Mouse (Mus musculus) mesoderm, embryonic 11.5 days (tissue): ENCODE measurements around the gene Smim6.

Experiments
- DNase-seq: peaks from one replicate; pipeline ENCODE4 v3.0.0-alpha.2; 2012; ENCODE audit warnings: low read depth, low spot score

The Smim6 gene

DNA sequence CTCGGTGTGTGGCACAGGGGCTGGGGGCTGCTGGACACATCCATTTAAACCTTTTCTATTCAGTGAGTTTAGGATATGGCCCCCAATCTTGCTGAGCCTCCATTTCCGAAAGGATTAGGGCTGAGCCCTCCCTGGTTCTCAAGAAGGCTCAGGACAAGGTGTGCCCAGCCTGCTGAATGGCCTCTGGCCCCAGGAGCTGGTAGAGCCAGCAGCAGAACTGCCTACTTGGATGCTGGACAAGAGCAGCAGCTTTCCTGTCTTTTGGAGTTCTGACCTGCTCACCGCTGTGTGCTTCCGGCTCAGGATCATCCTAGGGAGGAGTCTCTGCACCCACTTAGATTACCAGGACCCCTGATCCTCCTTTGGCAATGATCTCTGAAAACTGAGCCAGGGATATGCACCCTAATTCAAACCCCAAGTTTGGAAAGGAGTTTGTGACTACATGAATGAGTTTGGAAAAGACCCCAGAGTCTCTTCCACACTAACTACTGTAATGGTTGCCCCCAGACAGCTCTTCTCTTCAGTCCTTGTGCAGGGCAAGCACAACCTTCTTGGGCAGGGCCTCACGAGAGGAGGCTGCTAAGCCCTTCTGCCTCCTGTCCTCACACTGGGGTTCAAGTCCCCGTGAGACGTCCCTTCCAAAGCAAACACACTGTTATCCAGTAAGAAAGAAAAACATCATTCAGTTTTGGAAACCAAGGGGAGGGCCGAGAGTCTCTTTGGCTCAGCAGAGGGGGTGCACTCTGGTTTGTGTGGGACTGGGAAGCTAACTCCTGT is 11.1 kb upstream of the Smim6 start:
- no peak for DNase-seq

DNA sequence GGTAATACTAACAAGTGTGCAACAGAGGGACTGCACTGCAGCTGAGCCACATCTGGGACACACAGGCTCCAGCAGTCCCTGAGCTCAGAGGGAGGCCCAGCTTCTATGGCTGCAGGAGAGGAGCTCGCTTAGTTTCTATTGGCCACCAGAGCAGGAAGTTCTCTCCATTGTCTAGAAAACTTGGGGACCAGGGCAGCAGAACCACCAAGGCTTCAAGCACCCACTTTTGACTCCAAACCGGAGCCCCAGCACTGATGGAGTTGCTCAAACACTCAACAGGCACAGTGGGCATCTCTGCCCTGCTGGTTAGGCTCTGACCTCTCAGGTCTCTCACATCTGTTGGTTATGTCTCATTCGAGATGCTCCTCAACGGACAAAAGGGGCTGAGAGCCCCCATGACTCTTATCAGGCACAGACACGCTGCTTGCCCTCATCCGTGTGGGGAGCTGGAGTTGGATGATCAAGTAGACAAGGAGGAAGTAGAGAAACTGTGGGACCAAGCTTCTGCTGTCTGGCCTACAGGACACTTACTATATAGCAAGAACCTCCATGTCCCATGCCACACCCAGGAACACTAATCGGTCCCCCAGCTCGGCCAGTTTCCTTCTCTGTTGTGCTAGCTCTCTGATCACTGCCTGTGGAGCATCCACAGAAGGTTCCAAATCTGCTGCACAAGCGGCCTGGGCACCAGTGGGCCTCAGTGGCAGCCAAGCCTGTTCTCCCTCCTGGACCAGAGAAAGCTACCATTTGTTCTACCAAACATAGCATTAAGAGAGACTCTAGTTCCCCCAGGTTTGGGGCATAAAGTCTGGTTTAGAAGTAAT is 10.3 kb upstream of the Smim6 start:
- no peak for DNase-seq

DNA sequence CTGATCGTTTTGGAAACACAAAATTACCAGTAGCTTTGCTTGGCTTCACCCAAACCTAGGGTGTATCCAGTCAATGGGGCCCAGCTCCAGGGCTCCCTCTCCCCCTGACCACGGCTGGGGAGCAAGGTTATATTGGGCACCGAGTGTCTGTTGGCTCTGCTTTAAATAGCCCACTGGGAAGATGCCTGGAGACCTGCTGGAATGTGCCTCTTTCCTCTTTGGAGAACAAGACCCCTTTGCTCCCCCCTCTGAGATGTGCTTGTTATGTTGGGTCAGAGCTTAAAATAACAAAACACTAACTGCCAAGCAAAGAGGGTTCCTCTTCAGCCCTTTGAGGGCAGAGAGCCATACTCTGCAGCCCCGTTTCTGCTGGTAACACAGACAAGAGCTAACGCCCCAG is 9.6 kb upstream of the Smim6 start:
- DNase-seq: no peak

DNA sequence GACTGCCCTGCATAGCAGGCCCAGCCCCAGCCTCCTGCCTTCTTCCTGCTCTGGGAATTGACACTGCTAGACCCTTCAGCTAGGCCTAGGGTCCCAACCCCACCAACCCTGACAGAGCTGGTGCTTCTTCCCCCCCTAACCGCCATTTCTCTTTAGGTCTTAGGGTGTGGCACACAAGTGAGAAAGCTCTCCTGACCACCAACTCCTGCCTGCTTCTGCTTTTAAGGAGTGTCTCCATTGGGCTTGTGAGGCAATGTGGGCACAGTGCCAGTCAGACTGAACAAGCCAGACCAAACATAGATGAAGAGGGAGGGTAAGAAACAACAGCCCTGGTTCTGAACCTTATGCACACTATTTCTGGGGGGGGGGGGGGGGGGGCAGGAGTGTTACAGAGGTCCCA is 9.0 kb upstream of the Smim6 start:
- no peak for DNase-seq

DNA sequence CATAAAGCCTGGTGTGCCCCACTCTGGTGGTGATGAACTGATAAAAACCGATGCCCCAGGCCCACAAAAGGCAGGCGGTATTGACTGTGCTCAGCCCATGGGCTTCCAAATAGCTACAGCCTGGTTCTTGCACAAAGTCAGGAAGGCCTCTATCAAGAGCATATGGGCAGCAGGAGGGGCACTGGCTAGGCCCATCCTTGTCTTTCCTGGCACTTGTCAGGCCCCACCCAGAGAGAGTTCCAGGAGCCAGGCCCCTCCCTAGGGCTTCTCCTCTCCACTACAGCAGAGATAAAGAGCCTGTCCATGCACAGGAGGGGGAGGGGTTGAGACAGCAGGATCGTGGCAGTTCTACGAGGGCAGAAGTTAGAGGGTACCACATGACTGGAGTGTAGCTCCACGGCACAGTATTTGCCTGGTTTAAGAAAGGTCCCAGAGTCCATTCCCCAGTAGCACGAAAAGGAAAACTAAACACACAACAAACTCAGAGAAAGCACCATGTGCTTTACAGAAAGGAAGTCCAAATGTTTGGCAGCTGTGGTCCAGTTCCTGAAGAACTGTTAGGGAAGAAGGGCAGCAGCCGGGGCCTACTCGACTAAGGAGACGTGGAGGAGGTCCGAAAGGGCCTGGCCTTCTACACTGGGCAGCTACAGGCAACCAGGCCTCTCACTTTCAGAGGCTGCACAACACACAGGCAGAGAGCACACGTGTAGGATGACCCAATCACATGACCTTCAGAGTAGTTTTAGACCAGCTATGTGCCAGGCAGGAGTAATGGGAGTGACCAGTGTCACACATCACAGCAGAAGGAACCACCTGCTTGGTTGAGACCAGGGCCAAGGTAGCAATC is 8.2 kb upstream of the Smim6 start:
- no peak for DNase-seq

DNA sequence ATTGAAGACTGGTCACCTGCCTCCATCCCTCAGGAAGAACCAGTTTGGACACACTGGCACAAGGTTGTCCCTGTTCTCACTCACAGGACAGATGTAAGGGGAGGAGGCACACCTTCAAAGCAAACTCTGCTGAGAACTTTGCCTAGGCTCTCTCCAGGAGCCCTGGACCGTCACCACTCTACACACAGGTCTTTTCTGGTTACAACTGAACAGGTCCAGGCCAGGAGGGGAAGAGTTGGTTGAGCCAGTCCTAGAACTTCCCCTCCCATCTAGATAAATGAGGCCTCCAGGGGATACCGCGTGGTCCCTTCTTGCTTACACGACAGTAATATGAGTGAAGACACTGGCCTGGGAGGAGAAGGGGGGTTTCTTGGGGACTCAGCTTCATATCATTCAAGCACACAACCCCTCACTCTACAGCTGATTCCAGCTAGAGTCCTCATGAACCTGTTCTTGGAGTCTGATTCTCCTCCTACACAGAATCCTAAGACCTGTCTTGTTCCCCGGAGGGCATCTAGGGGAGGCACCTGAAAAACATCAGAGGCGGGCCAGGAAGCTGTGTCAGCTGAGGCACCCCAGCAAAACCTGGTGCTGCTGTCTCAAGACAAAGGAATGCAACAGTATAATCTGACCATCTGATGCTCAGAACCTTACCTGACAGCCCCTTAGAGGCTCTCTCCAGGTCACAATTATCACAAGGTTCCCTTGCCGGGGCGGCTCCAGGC is 7.4 kb upstream of the Smim6 start:
- no peak for DNase-seq

DNA sequence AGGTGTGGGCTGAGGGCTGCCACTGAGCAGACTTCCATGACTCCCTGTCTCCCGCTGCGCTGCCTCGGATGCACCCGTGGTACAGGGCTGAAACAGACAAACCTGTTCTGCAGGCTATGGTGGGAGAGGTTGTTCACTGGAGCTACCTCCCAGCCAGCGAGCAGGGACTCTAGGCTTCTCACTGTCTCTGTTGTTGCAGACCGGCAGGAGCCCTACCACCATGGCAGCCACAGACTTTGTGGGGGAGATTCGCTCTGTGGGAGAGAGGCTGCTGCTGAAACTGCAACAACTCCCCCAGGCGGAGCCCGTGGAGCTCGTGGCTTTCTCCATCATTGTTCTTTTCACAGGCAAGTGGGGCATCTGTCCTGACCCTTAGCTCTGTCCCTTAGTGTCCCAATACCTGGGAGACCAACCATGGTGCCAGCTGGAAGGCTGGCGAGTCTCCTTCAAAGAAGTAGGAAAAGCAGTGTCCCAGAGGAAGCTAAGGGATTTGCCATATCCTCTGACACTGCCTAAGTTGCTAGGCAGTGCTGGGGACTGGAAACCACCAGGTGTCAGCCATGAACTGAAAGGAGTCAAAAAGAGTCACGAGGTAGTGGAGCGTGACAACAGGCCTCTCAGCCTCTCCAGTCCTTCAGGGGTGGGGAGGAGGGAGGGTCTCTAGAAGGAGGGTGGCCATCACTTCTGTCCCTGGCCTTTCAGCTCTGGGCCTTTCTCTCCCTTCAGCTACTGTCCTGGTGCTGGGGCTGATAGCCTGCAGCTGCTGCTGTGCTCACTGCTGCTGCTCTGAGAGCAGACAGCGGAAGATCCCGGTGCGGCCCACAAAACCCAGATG is 6.6 kb upstream of the Smim6 start:
- DNase-seq: no peak

DNA sequence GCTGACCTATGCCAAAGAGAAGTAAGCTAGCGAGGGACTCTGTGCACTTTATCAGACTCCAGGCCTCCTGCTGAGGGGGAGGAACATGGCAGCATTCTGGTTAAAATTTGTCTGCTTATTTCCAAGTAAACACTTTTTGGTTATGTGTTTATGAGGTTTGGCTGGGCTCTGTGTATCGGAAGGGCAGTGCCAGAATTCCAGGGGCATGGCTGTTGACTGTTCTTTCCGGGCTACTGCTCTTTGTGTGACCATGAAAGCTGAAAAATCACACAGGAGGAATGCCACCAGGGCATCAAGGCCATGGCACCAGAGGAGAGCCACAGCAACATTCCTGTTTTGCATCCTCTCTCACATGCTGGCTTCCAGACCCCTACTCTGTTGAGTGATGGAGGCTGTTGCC is 5.7 kb upstream of the Smim6 start:
- DNase-seq: no peak

DNA sequence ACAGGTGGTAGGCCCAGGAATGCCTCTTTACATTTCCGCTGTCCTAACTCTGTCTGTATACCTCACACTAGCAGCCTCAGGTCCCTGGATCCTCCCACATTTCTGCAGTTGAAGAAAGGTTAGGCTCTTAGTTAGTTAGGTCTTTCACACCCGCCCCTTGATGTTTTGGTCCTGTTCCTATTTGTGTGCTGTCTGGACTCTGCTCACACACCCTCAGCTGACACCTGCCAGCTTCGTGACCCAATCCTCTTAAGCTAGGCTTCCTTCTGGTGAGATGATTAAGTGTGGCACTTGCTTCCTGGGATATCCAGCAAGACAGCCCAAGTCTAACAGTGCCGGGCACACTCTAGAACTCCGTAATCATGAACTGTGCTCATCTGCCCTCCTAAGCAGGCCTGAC is 5.3 kb upstream of the Smim6 start:
- no peak for DNase-seq

DNA sequence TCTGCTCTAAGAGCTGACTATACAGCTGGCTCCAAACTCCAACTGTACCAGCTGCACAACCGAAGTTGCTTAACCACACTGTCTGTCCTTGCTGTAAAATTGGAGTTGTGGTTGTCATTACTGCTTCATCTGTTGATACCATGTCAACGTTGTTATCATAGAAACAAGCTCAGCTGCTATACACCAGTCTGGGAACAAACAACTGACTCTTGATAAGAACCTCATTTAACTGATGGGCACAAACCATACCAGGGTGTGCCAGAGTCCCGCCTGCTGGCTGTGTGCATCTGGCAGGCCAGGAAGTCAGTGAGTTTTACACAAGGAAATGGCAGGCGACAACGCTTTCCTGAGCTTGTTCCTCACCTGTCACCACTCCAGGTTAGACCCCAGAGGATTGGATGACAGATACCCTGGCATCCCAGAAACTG is 669 bp upstream of the Smim6 start:
- DNase-seq: no peak

DNA sequence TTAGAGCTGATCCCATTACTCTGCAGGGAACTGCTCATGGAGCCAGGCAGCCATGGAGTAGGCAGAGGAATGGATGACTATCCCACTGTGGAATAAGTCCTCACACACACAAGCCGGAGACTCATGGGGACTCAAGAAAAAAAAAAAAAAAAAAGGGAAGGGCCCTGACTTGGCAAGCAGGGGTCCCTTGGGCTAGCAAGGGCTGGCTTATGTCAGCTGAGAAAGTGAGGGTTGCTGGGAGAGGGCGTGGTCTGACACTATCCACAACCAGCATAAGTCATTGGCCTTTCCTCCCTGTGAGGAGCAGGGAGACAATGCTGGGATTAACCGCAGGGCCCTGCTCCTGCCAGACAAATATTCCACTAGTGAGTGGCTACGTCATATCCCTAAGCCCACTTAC is 4.8 kb downstream of the Smim6 start:
- no peak for DNase-seq

DNA sequence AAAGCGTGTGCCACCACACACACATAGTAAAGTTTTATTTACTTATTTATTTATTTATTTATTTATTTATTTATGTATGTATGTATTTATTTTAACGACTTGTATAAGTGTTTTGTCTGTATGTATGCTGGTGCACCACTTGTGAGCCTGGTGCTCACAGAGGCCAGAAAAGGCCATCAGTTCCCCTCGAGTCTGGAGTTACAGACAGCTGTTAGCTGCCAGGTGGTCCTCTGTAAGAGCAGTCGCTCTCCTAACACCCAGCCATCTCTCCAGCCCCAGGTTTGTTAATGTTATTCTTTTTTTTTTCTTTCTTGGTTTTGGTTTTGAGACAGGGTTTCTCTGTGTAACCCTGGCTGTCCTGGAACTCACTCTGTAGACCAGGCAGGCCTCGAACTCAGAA is 6.8 kb downstream of the Smim6 start:
- no peak for DNase-seq

DNA sequence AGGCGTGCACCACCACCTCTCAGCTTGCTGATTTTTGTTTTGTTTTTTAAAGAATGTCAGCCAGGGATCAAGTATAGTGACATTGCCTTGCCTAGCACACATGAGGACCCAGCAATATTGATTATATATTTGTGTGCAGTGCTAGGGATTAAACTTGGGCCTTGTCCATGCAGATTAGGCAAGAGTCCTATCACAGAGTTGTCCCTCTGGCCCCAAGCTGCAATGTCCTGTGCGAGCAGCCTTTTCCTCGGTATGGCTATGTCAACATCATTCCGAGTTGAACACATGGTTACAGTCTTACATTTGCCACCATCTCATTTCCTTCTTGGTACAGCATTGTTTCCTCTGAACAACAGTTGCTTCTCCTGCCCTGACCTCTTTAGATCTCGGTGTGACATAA is 7.3 kb downstream of the Smim6 start:
- no peak for DNase-seq

DNA sequence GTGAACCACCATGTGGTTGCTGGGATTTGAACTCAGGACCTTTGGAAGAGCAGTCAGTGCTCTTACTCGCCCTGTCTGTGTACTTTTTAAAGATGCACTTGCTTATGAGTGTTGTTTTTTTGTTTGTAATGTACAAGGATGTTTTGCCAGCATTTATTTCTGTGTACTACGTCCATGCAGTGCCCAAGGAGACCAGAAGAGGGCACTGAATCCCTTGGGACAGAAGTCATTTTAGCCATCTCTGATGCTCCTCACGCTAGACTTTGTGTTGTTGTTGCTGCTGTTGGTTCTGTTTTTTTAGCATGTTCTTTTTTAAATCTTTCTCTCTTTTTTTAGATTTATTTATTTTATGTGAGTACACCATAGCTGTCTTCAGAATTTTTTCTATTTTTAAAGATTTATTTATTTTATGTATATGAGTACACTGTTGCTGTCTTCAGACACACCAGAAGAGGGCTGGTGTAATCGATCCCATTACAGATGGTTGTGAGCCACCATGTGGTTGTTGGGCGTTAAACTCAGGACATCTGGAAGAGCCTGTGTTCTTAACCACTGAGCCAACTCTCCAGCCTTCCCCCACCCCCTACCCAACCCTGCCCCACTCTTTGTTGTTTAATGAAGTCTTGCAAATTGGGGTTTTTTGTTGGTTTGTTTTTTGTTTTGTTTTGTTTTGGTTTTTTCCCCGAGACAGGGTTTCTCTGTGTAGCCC is 8.4 kb downstream of the Smim6 start:
- DNase-seq: peak; percentile 66

DNA sequence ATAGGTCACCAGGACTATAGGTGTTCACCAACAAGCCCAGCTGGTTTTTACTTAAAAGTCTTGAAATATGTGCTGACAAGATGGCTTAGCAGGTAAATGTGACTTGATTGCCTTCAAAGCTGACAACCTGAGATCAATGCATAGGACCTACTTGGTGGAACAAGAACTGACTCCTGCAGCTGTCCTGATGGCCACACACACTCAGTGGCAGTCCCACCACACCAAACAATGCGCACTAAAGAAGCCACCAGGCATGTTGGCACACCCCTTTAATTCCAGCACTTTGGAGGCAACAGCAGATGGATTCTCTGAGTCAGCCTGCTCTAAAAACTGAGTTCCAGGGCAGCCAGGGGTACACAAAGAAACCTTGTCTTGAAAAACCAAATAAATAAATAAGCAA is 10.2 kb downstream of the Smim6 start:
- no peak for DNase-seq

DNA sequence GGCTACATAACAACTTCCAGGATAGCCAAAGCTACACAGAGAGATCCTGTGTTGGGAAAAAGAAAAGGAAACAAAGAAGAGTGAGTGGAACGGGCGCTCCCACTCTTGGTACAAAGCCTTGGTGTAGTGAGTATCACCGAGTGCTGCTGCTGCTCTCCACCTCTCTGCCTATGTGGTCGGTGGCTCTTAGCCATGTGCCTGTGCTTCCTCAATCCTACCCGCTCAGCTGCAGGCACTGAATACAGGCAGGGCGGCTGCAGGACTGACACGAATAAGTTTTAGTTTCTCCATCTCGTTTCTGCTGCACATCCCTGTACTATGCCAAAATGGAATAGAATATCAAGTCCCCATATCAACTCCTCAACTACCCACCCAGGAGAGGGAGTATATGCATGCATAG is 17.2 kb downstream of the Smim6 start:
- no peak for DNase-seq

DNA sequence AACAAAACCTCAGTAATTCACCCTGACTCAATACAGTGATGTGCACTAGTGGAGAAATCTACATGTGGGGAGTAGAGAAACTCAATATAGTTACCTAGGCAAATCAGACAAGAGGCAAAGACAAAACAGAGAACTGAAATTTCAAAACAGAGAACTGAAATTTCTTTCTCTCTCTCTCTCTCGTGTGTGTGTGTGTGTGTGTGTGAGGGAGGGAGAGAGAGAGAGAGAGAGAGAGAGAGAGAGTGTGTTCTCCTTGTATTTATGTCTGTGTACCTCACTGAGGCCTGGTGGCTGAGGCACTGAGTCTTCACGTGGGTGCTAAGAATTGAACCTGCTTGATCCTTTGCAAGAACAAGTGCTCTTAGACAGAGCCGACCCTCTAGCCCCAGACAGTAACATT is 18.0 kb downstream of the Smim6 start:
- no peak for DNase-seq

DNA sequence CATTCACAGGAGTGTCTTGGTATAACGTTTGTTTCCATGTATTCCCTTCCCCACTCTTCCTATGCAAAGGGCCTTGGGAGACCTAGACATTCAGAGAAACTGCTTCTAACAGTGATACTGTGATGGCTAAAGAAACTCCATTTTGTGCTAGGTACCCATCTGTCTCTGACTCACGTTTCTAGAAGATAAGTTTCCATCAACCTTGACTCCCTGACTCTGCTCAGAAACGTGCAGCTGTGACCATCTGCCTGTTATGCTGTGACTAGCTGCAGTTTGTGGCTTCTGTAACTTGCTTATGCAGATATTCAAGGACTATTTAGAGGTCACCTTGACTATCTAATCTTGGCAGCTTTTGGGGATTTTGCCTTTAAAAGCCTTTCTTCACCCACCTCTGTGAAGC is 19.4 kb downstream of the Smim6 start:
- DNase-seq: no peak

DNA sequence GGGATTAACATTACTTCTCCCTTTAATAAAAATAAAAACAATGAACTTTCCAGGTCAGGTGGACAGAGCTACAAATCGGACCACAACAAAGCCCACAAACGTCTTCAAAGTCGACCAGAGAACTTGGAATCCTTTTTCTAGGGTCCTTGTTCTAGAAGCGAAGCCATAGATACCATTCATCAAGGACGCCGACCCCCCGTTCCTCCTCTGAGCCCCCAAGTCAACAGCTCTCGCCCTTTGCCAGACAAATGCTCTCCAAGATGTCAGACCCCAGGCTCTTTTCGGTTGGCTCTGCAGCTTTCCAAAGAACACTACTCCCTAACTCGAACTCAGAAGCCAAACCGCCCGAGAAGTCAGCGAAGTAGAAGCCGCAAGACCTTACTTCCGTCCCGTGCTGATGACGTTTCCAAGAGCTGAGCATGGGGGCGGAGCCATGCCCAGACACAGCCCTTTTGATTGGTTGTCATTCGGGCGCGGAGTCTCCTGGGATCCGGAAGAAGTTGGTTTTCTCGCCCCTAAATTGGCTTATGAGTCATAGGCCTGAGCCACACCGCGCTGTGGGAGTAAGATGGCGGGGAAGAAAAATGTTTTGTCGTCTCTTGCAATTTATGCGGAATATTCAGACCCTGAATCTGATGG is 21.4 kb downstream of the Smim6 start, which contains the start of the genes Sap30bp and Recql5:
Gene Sap30bp, plus strand, starts transcription at position 175 of the 639 bp plus-strand sequence.
Gene Recql5, minus strand, starts transcription at position 370 of the 639 bp plus-strand sequence.
- peak; percentile 100 for DNase-seq
